Mouse (Mus musculus): Measurements from ENCODE around the gene Atp2c2.

Gene Atp2c2

DNA sequence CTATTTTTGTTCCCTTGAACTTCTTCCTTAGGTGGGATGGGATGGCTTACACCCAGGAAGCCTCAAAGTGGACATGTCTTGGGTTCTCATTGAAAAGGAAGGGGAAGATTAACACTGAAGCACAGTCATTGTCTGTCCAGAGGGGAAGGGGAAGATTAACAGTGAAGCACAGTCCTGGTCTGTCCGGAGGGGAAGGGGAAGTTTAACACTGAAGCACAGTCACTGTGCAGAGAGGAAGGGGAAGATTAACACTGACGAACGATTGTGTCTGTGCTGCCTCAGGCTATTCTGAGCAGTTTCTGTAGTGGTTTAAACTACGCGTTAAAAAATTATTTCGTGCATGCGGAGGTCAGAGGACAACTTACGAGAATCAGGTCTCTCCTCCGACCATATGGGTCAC is 7.3 kb downstream of the Atp2c2 start:
- no peak for DNase-seq (ENCODE audit: low spot score)

DNA sequence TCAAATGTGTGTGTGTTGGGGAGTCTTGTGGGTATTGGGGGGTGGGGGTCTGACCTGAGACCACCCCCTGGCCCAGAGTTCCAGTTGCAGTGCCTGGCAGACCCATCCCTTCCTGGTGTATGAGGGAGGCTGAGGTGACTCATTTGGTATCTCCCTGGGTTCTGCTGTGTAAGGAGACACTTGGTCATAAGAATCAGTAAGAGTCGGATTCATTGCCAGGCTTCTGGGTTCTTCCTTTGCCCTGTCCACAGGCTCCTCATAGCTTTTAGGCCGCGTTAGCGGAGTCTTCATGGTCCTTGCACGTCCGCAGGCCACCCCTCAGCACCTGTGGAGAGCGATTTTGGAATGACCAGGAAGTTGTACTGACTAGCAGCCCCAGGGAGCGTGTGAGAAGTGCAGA is 8.7 kb downstream of the Atp2c2 start:
- no peak for DNase-seq (ENCODE audit: low spot score)

DNA sequence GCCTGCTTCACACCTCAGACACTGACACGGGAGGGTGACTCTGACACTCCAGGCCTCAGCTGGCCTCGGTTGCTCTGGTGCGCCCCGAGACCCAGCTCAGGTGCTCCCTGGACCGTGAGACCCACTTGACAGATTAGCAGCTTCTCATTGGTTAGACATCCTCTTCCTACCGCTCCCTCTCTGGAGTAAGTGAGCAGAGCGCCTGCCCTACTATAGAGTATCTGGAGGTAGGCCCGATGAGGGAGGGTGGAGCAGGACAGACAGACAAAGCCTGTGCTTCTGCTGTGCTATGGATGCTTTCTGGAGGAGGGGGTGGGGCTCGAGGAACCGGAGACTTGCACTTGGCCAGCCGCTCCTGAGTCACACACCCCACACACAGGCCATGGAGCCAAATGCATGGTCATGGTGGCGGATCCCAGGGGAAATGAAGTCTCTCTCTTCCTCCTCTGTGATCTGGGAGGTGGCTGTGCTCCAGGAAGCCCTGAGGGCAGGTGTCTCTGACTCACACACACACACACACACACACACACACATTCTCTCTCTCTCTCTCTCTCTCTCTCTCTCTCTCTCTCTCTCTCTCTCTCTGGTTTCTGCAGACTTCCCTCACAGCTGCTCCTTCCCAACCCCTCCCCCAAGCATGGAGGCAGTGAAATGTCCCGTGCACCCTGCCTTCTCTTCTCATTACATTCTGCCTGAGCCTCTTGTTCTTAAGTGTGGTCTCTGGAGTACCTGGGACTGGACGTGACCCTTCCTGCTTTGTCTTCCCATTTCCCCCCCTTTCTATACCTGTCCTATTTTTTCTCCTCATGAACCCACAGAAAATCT is 9.3 kb downstream of the Atp2c2 start:
- no peak for DNase-seq (ENCODE audit: low spot score)

DNA sequence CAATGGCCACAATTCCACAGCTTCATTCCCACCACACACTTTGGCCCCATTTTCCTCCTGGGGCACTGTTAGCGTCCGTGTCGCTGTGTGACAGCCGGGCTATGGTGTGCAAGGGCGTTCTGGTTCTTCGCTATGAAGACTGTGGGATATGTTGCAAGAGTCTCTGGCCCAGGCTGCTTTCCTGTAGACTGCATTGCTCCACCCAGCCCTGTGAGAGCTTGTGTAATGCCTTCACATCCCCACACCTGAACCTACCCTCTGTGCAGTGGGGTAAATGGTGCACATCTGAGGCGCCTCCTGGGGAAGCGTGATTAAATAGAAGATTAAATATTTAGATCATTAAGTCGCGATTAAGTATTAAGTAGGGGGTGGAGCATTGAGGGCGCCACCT is 9.9 kb downstream of the Atp2c2 start:
- DNase-seq (ENCODE audit: low spot score), result no peak

GRCm38 (mm10) chr8:119712226-119712625 is 12.4 kb downstream of the Atp2c2 start:
- DNase-seq (ENCODE audit: low spot score), result no peak

DNA sequence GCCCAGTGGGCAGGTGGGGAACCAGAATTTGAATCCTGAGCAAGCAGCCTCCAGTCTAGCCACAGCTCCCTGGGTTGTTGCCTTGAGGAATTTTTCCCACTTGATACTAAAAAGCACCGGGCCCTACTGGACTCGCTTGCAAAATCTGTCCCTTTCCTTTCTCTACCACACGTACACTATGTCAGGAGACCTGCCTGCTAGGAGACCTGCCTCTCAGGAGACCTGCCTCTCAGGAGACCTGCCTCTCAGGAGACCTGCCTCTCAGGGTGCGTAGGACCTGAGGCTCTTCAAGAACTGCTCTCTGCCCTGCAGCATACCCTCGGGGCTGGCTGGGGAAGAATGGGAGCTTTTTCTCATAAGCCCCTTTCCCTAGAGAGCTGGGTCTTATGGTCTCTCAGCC is 13.6 kb downstream of the Atp2c2 start:
- DNase-seq (ENCODE audit: low spot score), result no peak

DNA sequence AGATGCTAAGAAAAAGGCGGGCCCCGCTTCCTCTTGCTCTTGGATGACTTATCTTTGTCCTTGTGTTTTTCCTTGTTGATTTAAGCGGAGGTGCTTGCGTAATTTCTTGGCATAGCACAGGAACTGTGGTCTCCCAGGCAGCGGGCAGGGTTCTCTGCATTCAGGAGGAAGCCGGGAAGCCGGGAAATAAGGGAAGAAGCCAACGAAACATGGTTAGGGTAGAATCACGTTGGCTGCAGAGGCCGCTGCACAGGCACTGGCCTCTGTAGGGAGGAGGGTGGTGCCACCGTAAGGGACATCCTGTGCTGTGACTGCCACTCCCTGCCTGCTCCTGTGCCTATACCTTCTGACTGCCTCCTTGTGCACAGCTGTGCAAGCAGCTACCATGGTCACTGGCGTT is 15.4 kb downstream of the Atp2c2 start:
- DNase-seq (ENCODE audit: low spot score), result no peak

DNA sequence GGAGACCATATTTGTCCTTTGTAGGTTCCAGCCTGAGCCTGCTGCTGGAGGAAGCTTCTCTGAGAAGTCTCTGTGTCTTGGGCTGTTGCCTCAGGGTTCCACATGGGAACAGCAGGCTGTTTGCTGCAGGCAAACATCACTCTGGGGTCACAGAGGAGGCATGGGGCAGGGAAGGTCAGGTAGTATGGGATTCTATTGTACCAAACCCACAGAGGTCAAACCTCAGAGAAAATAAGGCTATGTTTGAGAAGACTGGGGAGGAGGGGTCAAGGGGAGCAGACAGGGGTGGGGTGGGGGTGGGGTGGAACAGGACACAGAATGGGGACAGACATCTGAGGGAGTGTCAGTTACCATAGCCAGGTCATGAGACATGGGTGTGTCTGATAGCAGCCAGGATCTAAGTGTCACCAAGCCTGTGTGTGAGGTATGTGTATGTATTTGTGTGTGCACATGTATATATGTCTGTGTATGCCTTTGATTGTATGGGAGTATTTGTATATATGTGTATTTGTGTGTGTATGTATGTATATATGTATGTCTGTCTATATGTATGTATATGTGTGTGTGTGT is 17.0 kb downstream of the Atp2c2 start:
- peak; percentile 28 for DNase-seq (ENCODE audit: low spot score)

- peak; percentile 72 for DNase-seq (ENCODE audit: low spot score)
Measured at GRCm38 (mm10) chr8:119717765-119718164, 18.0 kb downstream of the Atp2c2 start.

GRCm38 (mm10) chr8:119719011-119719501 is 19.2 kb downstream of the Atp2c2 start:
- DNase-seq (ENCODE audit: low spot score), result no peak

DNA sequence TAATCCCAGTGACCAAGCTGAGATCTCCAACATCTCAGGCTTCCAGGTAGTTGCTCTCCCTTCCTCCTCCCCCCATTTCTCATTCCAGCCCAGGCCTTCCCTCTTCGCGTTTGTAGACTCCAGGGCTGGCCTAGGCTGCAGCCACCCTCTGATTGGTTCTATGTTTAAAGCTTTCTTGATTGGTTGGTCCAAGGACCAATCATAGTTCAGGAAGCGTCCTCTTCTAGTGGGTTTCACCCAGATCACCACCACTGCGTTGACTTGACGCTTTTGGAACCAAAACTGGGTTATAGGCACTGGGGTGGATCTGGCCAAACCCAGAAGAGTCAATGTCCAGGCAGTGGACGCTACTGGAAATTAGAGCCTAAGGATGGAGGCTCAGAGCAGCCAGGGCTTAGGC is 22.5 kb downstream of the Atp2c2 start:
- no peak for DNase-seq (ENCODE audit: low spot score)

GRCm38 (mm10) chr8:119723676-119724075 is 23.9 kb downstream of the Atp2c2 start:
- DNase-seq (ENCODE audit: low spot score), result no peak

GRCm38 (mm10) chr8:119724596-119724995 is 24.8 kb downstream of the Atp2c2 start:
- DNase-seq (ENCODE audit: low spot score), result no peak

GRCm38 (mm10) chr8:119727093-119727492 is 27.3 kb downstream of the Atp2c2 start:
- no peak for DNase-seq (ENCODE audit: low spot score)

- DNase-seq (ENCODE audit: low spot score), result no peak
Measured at GRCm38 (mm10) chr8:119728351-119728895, 28.6 kb downstream of the Atp2c2 start.

DNA sequence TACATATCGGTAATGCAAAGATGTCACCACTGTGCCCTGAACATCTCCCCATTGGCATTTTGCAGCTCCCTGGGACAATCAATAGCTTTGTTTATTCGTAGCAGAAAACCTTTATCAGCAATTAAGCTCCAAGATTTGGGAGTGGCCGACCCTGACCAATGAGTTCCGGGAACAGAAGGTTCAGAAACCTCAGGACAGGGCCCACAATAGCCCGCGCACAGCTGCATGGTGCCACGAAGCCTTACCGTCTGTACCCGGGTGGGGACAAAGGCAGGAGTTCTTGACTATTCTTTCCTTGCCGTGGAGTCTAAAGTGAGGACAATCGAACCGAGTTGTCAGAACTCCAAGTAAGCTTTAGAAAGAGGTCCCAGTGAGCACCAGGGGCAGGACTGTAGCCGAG is 32.3 kb downstream of the Atp2c2 start:
- DNase-seq (ENCODE audit: low spot score), result no peak

GRCm38 (mm10) chr8:119736348-119736917 is 36.6 kb downstream of the Atp2c2 start:
- DNase-seq (ENCODE audit: low spot score), result no peak

DNA sequence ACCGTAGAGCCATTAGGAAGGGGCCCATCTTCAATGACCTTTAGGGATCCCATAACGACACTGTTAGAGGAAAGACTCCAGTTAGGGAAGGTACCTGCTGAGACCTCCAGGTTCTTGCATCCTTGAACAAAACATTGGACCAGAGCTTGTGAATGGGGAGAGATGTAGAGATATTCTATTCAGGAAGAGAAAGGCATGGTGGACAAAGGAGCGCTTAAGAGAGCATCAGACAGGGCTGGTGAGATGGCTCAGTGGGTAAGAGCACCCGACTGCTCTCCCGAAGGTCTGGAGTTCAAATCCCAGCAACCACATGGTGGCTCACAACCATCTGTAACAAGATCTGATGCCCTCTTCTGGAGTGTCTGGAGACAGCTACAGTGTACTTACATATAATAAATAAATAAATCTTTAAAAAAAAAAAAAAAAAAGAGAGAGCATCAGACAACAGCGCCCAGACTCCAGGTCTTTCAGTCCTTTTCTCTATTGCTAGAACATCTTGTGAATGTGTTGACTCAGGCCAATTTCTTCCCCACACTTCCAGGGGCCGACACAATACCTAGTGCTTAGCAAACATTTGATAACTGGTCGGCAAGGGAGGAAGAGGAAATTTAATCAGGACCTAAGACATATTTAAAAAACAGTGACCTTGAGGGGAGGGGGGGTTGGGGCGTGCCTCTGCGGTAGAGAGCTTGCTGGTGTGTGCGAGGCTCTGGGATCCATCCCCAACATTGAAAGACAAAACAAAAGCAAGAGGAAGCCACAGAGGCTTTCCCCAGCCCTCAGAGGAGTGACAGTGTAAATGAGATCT is 37.5 kb downstream of the Atp2c2 start:
- no peak for DNase-seq (ENCODE audit: low spot score)

DNA sequence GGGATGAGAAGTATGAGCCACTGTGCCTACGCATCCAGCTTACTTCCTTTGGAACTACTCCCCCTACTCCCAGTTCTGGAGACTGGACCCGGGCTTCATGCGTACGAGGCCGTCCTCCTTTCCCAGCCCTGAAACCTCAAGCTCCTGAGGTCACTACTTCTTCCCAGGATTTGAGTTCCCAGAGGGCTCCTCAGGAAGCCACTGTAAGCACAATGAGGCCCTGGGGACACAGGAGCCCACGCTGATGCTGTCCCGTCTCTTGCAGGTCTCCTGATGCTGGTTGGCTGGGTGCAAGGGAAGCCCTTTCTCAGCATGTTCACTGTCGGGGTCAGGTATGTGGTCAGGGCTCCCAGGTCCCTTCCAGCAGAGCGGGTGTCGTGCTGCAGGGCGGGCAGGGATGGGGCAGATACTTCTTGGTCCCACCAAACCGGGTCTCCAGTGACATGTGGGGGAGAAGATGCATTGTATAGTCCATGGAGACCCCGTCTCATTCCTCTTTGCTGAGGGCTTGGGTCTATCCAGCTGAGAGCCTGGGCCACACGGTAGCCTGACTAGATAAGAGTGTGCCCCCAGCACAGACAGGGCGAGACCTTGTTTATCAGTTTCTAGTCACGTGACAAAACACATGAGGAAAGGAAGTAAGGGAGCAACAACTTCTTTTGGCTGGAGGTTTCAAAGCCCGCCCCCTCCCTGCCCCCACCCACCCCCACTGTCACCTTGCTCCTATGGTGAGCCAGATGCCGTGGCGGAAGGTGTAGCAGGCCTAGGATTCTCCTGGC is 38.5 kb downstream of the Atp2c2 start:
- no peak for DNase-seq (ENCODE audit: low spot score)

- no peak for DNase-seq (ENCODE audit: low spot score)
Measured at GRCm38 (mm10) chr8:119740634-119741033, 40.8 kb downstream of the Atp2c2 start.

- DNase-seq (ENCODE audit: low spot score), result no peak
Measured at GRCm38 (mm10) chr8:119742409-119742808, 42.6 kb downstream of the Atp2c2 start.

Data from embryo, embryonic 10.5 days (tissue).